Mouse (Mus musculus) E14TG2a.4 (cell line): Measurements from ENCODE around the gene Ostm1.

Experiments used
- CTCF ChIP-seq: conservative IDR thresholded peaks from 2 replicates; pipeline ENCODE4 v1.5.1; 2014; ENCODE audit warnings: low read length
- NANOG ChIP-seq: IDR thresholded peaks from 2 replicates; pipeline ENCODE4 v1.6.1; 2014; ENCODE audit warnings: borderline replicate concordance, low read length, mixed read lengths
- POU5F1 ChIP-seq: IDR thresholded peaks from 2 replicates; pipeline ENCODE4 v1.6.1; 2014; ENCODE audit warnings: low read length, borderline replicate concordance

DNA sequence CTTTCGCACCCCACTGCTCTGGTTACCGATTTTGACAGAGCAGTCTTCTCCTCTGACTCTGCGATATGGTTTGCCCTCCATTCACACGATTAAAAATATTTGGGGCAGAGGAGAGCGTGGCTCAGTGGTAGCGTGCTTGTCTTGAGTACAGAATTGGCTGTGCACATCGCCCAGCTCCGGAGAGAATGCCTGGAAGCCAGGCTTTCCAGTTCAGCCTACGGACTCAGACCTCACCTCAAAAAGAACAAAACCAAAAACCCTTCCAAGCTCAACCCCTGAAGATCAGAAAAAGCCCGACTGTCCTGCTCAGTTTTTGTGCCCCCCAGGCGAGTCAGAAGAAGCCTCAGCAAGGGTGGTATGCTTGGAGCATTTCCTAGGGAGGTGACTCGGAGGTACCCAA, 29.5 kb downstream of the Ostm1 start:
- TF ChIP-seq CTCF, result no peak
- no peak for TF ChIP-seq POU5F1
- no peak for TF ChIP-seq NANOG
